Mouse (Mus musculus): ENCODE data around the gene Flt1. TPM values are rescaled to one million over a fixed set of nuclear protein-coding genes. Genes with fewer than 3 reads are reported as not detected.

Flt1 gene
- polyA plus RNA-seq, 1 experiment from 2014 or later = 10.9 TPM

DNA sequence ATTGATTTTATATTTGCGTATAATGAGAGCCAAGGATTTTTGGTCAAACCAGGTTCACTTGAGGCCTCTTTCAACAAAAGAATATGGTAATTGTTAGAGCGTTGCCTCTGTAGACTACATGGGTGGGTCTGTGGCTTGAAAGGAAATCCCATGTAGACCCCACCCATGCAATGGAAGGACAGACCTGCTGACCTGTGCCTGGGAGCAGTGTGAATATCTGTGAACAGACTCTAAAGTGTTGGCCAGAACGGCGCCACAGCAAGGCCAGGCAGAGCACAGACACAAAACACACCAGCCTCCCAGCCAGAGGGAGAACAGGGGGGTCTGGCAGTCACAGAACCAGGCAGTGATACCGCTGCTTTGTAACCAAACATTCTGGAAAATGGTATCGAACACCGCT, 7.5 kb downstream of the Flt1 start:
- no peak for TF ChIP-seq CTCF (IDR thresholded peaks at IDR 0.05; ENCODE audit: low read depth)
- Histone ChIP-seq H3K4me2 (ENCODE audit: low read length) (no peak overlapping the region), H3K27ac (no peak overlapping the region), H3K4me1 (replicated peaks; ENCODE audit: insufficient read depth, low read length) (no peaks in the 10 kb centered on the region), H3K9me3 (replicated peaks; ENCODE audit: low read length) (no peaks in the 10 kb centered on the region), H3K9ac (ENCODE audit: low read depth, low read length) (no peak overlapping the region), H3K4me3 (replicated peaks; ENCODE audit: low read depth, low read length) (no peak overlapping the region), H3K27me3 (ENCODE audit: insufficient read depth, low read length) (peaks cover 16% of the 10 kb centered on the region), H3K36me3 (ENCODE audit: insufficient read depth, low read length) (no peaks in the 10 kb centered on the region)
- no peak for DNase-seq (ENCODE audit: low spot score)
- 83% methylated on average over 7 of the region's 7 CpGs for WGBS
- no peak for ATAC-seq (replicated peaks; ENCODE audit: low FRiP score, low read depth)

GRCm38 (mm10) chr5:147716697-147717217, 9.1 kb downstream of the Flt1 start:
- ATAC-seq (replicated peaks; ENCODE audit: low FRiP score, low read depth) (no peak), DNase-seq (ENCODE audit: low spot score) (no peak)
- H3K27me3 ChIP-seq (ENCODE audit: insufficient read depth, low read length) = peaks cover 6% of the 10 kb centered on the region; the same call in 1 of the 2 replicates
- H3K36me3 ChIP-seq (ENCODE audit: insufficient read depth, low read length) = no peaks in the 10 kb centered on the region
- H3K9ac ChIP-seq (ENCODE audit: low read depth, low read length) = no peak overlapping the region
- no peak overlapping the region for H3K27ac ChIP-seq
- H3K9me3 ChIP-seq (replicated peaks; ENCODE audit: low read length) = no peaks in the 10 kb centered on the region
- no peaks in the 10 kb centered on the region for H3K4me1 ChIP-seq (replicated peaks; ENCODE audit: insufficient read depth, low read length)
- no peak overlapping the region for H3K4me2 ChIP-seq (ENCODE audit: low read length)
- H3K4me3 ChIP-seq (replicated peaks; ENCODE audit: low read depth, low read length) = no peak overlapping the region
- WGBS = 60% methylated on average over 15 of the region's 15 CpGs
- peak; percentile 47 for TF ChIP-seq CTCF (IDR thresholded peaks at IDR 0.05; ENCODE audit: low read depth)

DNA sequence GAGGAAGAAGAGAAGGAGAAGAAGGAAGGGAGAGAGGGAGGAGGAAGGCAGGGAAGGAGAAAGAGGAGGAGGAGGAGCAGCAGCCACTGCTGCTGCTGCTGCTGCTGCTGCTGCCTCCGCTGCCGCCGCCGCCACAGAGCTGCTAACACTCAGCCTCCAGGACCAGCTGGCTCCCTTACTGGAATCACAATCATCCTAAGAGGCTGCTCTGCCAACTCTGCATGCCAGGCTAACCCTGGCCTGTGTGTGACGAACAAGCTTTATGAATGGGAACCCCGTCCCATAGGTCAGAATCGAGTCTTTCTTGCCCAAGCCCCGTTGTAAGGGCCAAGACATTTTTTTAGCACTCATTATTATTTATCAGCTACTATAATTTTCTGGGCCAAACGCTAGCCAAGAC, 9.5 kb downstream of the Flt1 start:
- no peaks in the 10 kb centered on the region for H3K4me1 ChIP-seq (replicated peaks; ENCODE audit: insufficient read depth, low read length)
- WGBS = 70% methylated on average over 9 of the region's 9 CpGs
- no peak for ATAC-seq (replicated peaks; ENCODE audit: low FRiP score, low read depth)
- H3K27ac ChIP-seq = no peak overlapping the region
- H3K4me3 ChIP-seq (replicated peaks; ENCODE audit: low read depth, low read length) = no peak overlapping the region
- H3K36me3 ChIP-seq (ENCODE audit: insufficient read depth, low read length) = no peaks in the 10 kb centered on the region
- no peaks in the 10 kb centered on the region for H3K9me3 ChIP-seq (replicated peaks; ENCODE audit: low read length)
- H3K4me2 ChIP-seq (ENCODE audit: low read length) = no peak overlapping the region
- no peak for TF ChIP-seq CTCF (IDR thresholded peaks at IDR 0.05; ENCODE audit: low read depth)
- H3K27me3 ChIP-seq (ENCODE audit: insufficient read depth, low read length) = peaks cover 6% of the 10 kb centered on the region; the same call in 1 of the 2 replicates
- DNase-seq (ENCODE audit: low spot score) = no peak
- H3K9ac ChIP-seq (ENCODE audit: low read depth, low read length) = no peak overlapping the region

DNA sequence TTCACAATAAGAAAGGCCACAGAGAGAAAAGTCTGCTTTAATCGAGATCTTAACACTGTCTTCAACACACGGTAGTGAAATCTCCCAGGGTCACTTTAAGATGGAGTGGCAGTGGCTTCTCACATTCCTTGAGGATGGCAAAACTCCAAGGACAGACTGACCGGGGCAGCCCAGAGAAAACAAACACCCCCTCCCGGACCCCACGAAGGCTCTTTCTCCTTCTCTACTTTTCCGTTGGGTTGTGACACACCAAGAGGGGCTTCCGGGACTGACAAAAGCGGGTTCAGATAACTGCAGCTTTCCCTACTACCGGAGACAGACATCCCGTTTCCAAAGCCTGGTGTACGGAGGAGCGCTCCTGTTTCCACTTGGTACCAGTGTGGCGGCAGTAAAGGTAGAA, 10.4 kb downstream of the Flt1 start:
- 50% methylated on average over 13 of the region's 13 CpGs for WGBS

GRCm38 (mm10) chr5:147708500-147708899, 17.3 kb downstream of the Flt1 start:
- no peak for TF ChIP-seq CTCF (IDR thresholded peaks at IDR 0.05; ENCODE audit: low read depth)
- Histone ChIP-seq H3K4me3 (replicated peaks; ENCODE audit: low read depth, low read length) (no peak overlapping the region), H3K27me3 (ENCODE audit: insufficient read depth, low read length) (no peaks in the 10 kb centered on the region), H3K9me3 (replicated peaks; ENCODE audit: low read length) (no peaks in the 10 kb centered on the region), H3K36me3 (ENCODE audit: insufficient read depth, low read length) (no peaks in the 10 kb centered on the region), H3K4me1 (replicated peaks; ENCODE audit: insufficient read depth, low read length) (no peaks in the 10 kb centered on the region), H3K27ac (no peak overlapping the region), H3K4me2 (ENCODE audit: low read length) (no peak overlapping the region), H3K9ac (ENCODE audit: low read depth, low read length) (no peak overlapping the region)
- no peak for ATAC-seq (replicated peaks; ENCODE audit: low FRiP score, low read depth)
- DNase-seq (ENCODE audit: low spot score) = peak; percentile 46
- 24% methylated on average over 4 of the region's 4 CpGs for WGBS

More for the DNA sequence above, 10.4 kb downstream of the Flt1 start:
- DNase-seq (ENCODE audit: low spot score) (peak; percentile 19), ATAC-seq (replicated peaks; ENCODE audit: low FRiP score, low read depth) (no peak)
- H3K36me3 ChIP-seq (ENCODE audit: insufficient read depth, low read length) = no peaks in the 10 kb centered on the region
- H3K27me3 ChIP-seq (ENCODE audit: insufficient read depth, low read length) = no peaks in the 10 kb centered on the region
- no peak overlapping the region for H3K4me2 ChIP-seq (ENCODE audit: low read length)
- no peaks in the 10 kb centered on the region for H3K9me3 ChIP-seq (replicated peaks; ENCODE audit: low read length)
- no peak overlapping the region for H3K27ac ChIP-seq
- no peaks in the 10 kb centered on the region for H3K4me1 ChIP-seq (replicated peaks; ENCODE audit: insufficient read depth, low read length)
- H3K4me3 ChIP-seq (replicated peaks; ENCODE audit: low read depth, low read length) = no peak overlapping the region
- H3K9ac ChIP-seq (ENCODE audit: low read depth, low read length) = no peak overlapping the region
- no peak for TF ChIP-seq CTCF (IDR thresholded peaks at IDR 0.05; ENCODE audit: low read depth)

GRCm38 (mm10) chr5:147707479-147707878, 18.3 kb downstream of the Flt1 start:
- ATAC-seq (replicated peaks; ENCODE audit: low FRiP score, low read depth) = no peak
- Histone ChIP-seq H3K4me3 (replicated peaks; ENCODE audit: low read depth, low read length) (no peak overlapping the region), H3K9ac (ENCODE audit: low read depth, low read length) (no peak overlapping the region), H3K27ac (no peak overlapping the region), H3K27me3 (ENCODE audit: insufficient read depth, low read length) (no peaks in the 10 kb centered on the region), H3K36me3 (ENCODE audit: insufficient read depth, low read length) (no peaks in the 10 kb centered on the region), H3K9me3 (replicated peaks; ENCODE audit: low read length) (no peaks in the 10 kb centered on the region), H3K4me2 (ENCODE audit: low read length) (no peak overlapping the region), H3K4me1 (replicated peaks; ENCODE audit: insufficient read depth, low read length) (no peaks in the 10 kb centered on the region)
- DNase-seq (ENCODE audit: low spot score) = peak; percentile 40
- TF ChIP-seq CTCF (IDR thresholded peaks at IDR 0.05; ENCODE audit: low read depth) = no peak
- WGBS = 32% methylated on average over 4 of the region's 4 CpGs

- Histone ChIP-seq H3K9ac (ENCODE audit: low read depth, low read length) (no peak overlapping the region), H3K4me2 (ENCODE audit: low read length) (no peak overlapping the region), H3K27me3 (ENCODE audit: insufficient read depth, low read length) (no peaks in the 10 kb centered on the region), H3K4me1 (replicated peaks; ENCODE audit: insufficient read depth, low read length) (no peaks in the 10 kb centered on the region), H3K9me3 (replicated peaks; ENCODE audit: low read length) (no peaks in the 10 kb centered on the region), H3K4me3 (replicated peaks; ENCODE audit: low read depth, low read length) (no peak overlapping the region), H3K27ac (no peak overlapping the region), H3K36me3 (ENCODE audit: insufficient read depth, low read length) (no peaks in the 10 kb centered on the region)
- WGBS = 69% methylated on average over 4 of the region's 4 CpGs
- no peak for TF ChIP-seq CTCF (IDR thresholded peaks at IDR 0.05; ENCODE audit: low read depth)
- ATAC-seq (replicated peaks; ENCODE audit: low FRiP score, low read depth) (no peak), DNase-seq (ENCODE audit: low spot score) (no peak)
These were observed 20.9 kb downstream of the Flt1 start for GRCm38 (mm10) chr5:147704890-147705289.

Measured in kidney, postnatal 0 days (tissue).